Mouse (Mus musculus) urinary bladder, postnatal 4 days (tissue): ENCODE results near the gene Nfs1.

ENCODE experiments used
- DNase-seq, 2 experiments: peaks; one replicate each; pipeline ENCODE4 v3.0.0; 2021 to 2022; ENCODE audit warnings: low spot score in 2 of 2

Nfs1 gene

GRCm38 (mm10) chr2:156143953-156144724 lies at the start of gene Nfs1, which contains the start of gene Romo1:
Nfs1 (minus strand) TSS chr2:156144186.
Romo1 (plus strand) TSS chr2:156144039.
- DNase-seq, result peak; percentile 90 to 94

- DNase-seq, result peak in 1 of 2 experiments; percentile 42
Observed at GRCm38 (mm10) chr2:156193066-156193862, 49.3 kb upstream of the Nfs1 start.

DNA sequence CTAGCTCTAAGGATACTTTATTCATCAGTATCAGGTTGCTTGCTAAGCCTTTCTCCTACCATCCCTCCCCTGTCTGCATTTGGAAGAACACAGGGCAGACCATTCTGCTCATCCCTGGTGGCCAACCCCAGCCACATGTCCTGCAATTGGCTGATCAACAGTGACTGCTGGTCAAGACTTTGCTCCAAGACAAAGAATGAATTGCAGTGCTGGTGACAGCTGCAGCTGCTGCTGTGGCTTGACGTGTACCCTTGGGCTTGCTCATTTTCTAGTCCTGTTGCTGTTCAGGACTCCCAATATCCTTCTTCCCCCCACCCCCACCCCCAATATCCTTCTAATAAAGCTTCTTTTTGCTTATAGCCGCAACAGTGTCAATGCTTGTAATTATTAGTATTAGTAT lies 48.1 kb upstream of the Nfs1 start:
- no peak for DNase-seq

DNA sequence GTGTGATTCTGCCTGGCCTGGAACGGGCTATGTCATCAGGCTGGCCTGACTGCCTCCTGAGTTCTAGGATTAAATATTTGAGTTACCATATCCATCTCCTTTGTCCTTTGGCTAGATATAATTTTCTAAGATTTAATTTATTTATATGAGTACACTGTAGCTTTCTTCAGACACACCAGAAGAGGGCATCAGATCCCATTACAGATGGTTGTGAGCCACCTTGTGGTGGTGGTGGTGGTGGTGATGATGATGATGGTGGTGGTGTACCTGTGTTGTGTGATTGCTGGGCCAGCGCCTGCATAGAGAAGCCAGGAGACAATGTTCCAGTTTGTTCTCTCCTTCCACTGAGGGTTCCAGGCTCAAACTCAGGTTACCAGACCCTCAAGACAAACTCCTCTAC lies 47.6 kb upstream of the Nfs1 start:
- no peak for DNase-seq

- DNase-seq, result peak in 1 of 2 experiments; percentile 52
Observed at GRCm38 (mm10) chr2:156190004-156190896, 46.3 kb upstream of the Nfs1 start.

DNA sequence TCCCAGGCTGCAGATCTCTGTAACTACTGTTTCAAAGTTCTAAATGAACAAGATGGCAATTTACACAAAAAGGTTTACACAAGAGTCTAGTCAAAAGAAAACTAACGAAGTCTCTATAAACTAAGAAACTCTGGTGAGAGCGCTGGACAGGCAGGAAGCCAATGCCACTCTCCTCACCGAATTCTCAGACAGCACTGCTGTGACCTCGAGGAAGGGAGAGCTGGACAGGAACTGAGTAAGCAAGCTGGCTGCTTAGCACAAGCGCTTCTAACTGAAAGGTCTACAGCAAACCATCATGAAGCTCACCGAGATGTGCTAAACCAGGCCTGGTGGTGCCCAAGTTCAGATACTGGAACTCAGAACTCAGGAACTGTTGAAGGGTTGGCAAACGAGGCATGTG lies 45.3 kb upstream of the Nfs1 start:
- DNase-seq, result peak in 1 of 2 experiments; percentile 44

DNA sequence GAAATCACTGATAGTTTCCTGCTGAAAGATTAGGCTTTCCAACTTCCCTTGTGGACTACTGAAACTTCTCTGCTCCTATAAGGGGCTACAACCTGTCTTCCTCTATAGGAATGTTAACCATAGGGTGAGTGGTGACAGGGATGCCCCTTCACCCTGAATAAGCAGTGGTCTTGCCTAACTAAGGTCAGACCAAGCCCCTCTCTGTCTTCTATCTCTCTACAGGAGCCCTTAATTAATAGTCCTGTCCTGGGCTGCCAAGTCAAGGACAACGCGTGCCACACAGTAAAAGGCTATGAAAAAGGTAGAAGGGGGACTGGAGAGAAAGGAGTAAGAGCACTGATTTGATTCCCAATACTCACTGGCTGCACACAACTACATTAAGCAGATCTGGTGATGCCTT lies 37.6 kb upstream of the Nfs1 start:
- no peak for DNase-seq

GRCm38 (mm10) chr2:156180824-156181590 lies 37.0 kb upstream of the Nfs1 start:
- DNase-seq, result no peak

- peak; percentile 100 for DNase-seq
Observed at GRCm38 (mm10) chr2:156180094-156180821, 36.3 kb upstream of the Nfs1 start, which contains the start of gene Rbm39. Rbm39 (minus strand) TSS chr2:156180238.

- DNase-seq, result no peak
Observed at GRCm38 (mm10) chr2:156179796-156180093, 35.8 kb upstream of the Nfs1 start.

GRCm38 (mm10) chr2:156179046-156179795 lies 35.2 kb upstream of the Nfs1 start:
- DNase-seq, result peak; percentile 73 to 77

- DNase-seq, result no peak
Observed at GRCm38 (mm10) chr2:156177651-156178050, 33.7 kb upstream of the Nfs1 start.

GRCm38 (mm10) chr2:156177079-156177478 lies 33.1 kb upstream of the Nfs1 start:
- DNase-seq, result no peak

DNA sequence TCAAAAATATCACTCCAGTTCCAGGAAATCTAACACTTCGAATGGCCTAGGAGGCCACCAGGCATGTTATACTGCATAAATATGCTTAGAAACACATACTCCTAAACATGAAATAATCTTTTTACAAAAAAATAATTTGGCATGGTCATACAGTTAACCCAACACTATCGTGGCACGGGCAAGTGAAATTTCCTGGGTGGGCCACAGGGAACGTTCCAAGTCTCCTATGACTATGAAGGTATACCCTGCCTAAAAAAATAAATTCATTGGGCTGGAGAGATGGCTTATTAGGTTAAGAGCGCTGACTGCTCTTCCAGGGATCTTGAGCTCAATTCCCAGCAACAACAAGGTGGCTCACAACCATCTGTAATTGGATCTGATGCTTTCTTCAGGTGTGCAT lies 22.6 kb upstream of the Nfs1 start:
- no peak for DNase-seq

GRCm38 (mm10) chr2:156165478-156165877 lies 21.5 kb upstream of the Nfs1 start:
- DNase-seq, result no peak

DNA sequence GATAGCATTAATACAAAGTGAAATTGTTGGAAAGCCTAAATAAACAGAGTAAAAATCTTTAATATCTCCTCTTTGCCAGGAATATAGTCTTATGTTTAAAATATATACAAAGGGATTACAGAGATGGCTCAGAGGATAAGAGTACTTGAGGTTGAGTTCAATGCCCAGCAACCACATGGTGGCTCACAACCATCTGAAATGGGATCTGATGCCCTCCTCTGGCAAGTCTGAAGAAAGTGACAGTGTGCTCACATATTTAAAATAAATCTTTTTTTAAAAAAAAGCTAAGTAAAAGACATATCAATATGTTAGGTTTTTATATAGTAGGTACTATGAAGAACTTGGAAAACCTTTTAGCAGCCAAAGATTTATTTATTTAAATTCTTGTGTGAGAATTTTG lies 7.6 kb upstream of the Nfs1 start:
- DNase-seq, result no peak

GRCm38 (mm10) chr2:156147316-156147915 lies 3.4 kb upstream of the Nfs1 start:
- no peak for DNase-seq

GRCm38 (mm10) chr2:156146272-156146989 lies 2.4 kb upstream of the Nfs1 start:
- DNase-seq, result no peak
